Mouse (Mus musculus): ENCODE measurements at regions not wholly inside any gene's neighbourhood (a gene's known extent, or its start where the extent isn't known, plus 50 kb on each side); places are given as distances from the start of the nearest gene placed in this dataset.

DNA sequence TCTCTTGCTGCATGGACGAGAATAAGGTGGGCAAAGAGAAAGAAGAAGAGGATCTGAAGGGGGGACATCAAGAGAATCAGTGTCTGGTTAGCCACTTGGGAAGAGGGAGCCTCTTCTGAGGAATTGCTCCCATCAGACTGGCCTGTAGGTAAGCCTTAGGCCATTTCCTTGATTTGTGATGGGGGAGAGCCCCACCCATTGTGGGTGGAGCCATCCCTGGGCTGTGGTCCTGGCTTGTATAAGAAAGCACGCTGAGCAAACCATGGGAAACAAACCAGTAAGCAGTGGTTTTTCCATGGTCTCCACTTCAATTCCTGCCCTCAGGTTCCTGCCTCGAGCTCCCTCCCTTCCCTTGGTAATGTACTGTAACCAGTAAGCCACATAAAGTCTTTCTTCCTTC is 57.7 kb upstream of the Sez6l start:
- peaks cover 78% of the 10 kb centered on the region for H3K27me3 ChIP-seq (ENCODE audit: insufficient read depth, poor library complexity, severe bottlenecking)
- H3K27ac ChIP-seq: no peak overlapping the region
- H3K9me3 ChIP-seq: no peaks in the 10 kb centered on the region
- no peak overlapping the region for H3K4me3 ChIP-seq
- H3K4me1 ChIP-seq: peaks cover 8% of the 10 kb centered on the region
- DNase-seq (ENCODE audit: low spot score): no peak
- H3K36me3 ChIP-seq: no peaks in the 10 kb centered on the region
- 53% methylated on average over 3 of the region's 3 CpGs for WGBS

DNA sequence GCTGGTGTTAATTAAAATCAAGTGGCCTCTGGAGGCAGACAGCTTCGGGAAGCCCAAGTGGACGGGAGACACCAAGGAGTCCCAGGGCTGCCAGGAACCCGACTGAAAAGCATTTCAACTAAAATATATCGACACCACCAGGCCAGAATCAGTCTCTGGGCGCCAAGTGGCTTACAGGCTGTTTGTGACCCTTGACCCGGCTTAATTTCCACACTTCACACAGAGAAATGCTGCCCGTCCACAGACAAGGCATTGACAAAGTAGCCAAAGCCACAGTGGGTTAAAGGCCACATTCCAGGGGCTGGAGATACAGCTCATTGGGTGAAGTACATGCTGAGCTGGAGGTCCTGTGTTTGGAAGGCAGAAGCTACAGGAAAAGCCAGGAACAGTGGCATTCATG is 54.8 kb upstream of the Sez6l start:
- WGBS: 28% methylated on average over 7 of the region's 7 CpGs
- Histone ChIP-seq H3K4me3 (no peak overlapping the region), H3K4me1 (peaks cover 25% of the 10 kb centered on the region), H3K36me3 (no peaks in the 10 kb centered on the region), H3K9me3 (no peaks in the 10 kb centered on the region), H3K27me3 (ENCODE audit: insufficient read depth, poor library complexity, severe bottlenecking) (peaks cover 80% of the 10 kb centered on the region), H3K27ac (peak overlapping the region; percentile 6; the same call in 1 of the 2 replicates)
- DNase-seq (ENCODE audit: low spot score): no peak

DNA sequence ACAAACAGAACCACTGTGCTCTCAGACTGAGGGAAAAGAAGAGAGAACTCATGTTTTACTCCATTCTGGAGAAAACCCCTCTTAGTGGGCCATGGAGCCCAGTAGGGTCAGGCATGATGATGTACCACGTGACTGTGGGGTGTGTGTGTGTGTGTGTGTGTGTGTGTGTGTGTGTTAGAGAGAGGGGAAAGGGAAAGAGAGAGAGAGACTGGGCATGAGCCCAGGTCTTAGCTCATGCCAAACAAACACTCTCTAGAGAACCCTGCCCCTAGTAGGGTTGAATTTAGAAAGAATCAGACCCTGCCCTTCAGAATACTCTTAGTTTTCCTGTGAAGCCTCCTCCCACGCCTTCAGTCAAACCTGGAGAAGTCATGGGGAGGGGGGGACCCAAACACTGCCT is 52.7 kb upstream of the Sez6l start:
- Histone ChIP-seq H3K4me1 (peaks cover 32% of the 10 kb centered on the region), H3K36me3 (no peaks in the 10 kb centered on the region), H3K27me3 (ENCODE audit: insufficient read depth, poor library complexity, severe bottlenecking) (peaks cover 86% of the 10 kb centered on the region), H3K27ac (no peak overlapping the region), H3K4me3 (no peak overlapping the region), H3K9me3 (no peaks in the 10 kb centered on the region)
- DNase-seq (ENCODE audit: low spot score): no peak
- 68% methylated on average over 2 of the region's 2 CpGs for WGBS

- Histone ChIP-seq H3K36me3 (no peaks in the 10 kb centered on the region), H3K27ac (no peak overlapping the region), H3K27me3 (ENCODE audit: insufficient read depth, poor library complexity, severe bottlenecking) (peaks cover 95% of the 10 kb centered on the region), H3K4me3 (no peak overlapping the region), H3K9me3 (no peaks in the 10 kb centered on the region), H3K4me1 (peaks cover 33% of the 10 kb centered on the region)
- DNase-seq (ENCODE audit: low spot score): no peak
- 15% methylated on average over 18 of the region's 18 CpGs for WGBS
Measured at GRCm38 (mm10) chr5:112628073-112628790, 51.2 kb upstream of the Sez6l start.

- no peak overlapping the region for H3K4me3 ChIP-seq
- WGBS: 48% methylated on average over 14 of the region's 14 CpGs
- H3K4me1 ChIP-seq: peaks cover 40% of the 10 kb centered on the region
- H3K27ac ChIP-seq: no peak overlapping the region
- peaks cover 95% of the 10 kb centered on the region for H3K27me3 ChIP-seq (ENCODE audit: insufficient read depth, poor library complexity, severe bottlenecking)
- no peaks in the 10 kb centered on the region for H3K36me3 ChIP-seq
- DNase-seq (ENCODE audit: low spot score): no peak
- no peaks in the 10 kb centered on the region for H3K9me3 ChIP-seq
Measured at GRCm38 (mm10) chr5:112627305-112627704, 50.3 kb upstream of the Sez6l start.

Measured in heart, embryonic 10.5 days (tissue).